Mouse (Mus musculus) myocyte (in vitro differentiated cells): ENCODE measurements around the gene Sf3a1.

Experiments
- CEBPB ChIP-seq: IDR thresholded peaks from 2 replicates; pipeline ENCODE4 v1.6.1; 2011; ENCODE audit warnings: mild to moderate bottlenecking, moderate library complexity; ENCODE audit not compliant: poor library complexity, insufficient read depth, severe bottlenecking
- E2F4 ChIP-seq: IDR thresholded peaks from one replicate; pipeline ENCODE4 v1.6.1; 2011; ENCODE audit warnings: mild to moderate bottlenecking, control low read depth, moderate library complexity; ENCODE audit not compliant: insufficient read depth
- MAX ChIP-seq: IDR thresholded peaks from one replicate; pipeline ENCODE4 v1.6.1; 2011; ENCODE audit warnings: low read depth, mild to moderate bottlenecking, control low read depth
- MYOD1 ChIP-seq, 3 experiments: IDR thresholded peaks; one replicate each; pipeline ENCODE4 v1.6.1; 2011; ENCODE audit warnings: control low read depth in 2 of 3, low read depth in 2 of 3, mild to moderate bottlenecking in 2 of 3, moderate library complexity in 1 of 3; ENCODE audit not compliant: insufficient read length in 2 of 3, control insufficient read depth in 1 of 3
- POLR2A ChIP-seq: IDR thresholded peaks from one replicate; pipeline ENCODE4 v1.6.1; 2011; ENCODE audit warnings: low read depth, mild to moderate bottlenecking, control low read depth, moderate library complexity; ENCODE audit not compliant: insufficient read length
- POLR2AphosphoS2 ChIP-seq: IDR thresholded peaks from one replicate; pipeline ENCODE4 v1.6.1; 2011; ENCODE audit warnings: low read depth, control low read depth; ENCODE audit not compliant: insufficient read length
- TCF12 ChIP-seq: IDR thresholded peaks from one replicate; pipeline ENCODE4 v1.6.1; 2011; ENCODE audit warnings: mild to moderate bottlenecking, control low read depth; ENCODE audit not compliant: poor library complexity, insufficient read depth, severe bottlenecking
- TCF3 ChIP-seq: IDR thresholded peaks from one replicate; pipeline ENCODE4 v1.6.1; 2011; ENCODE audit warnings: low read depth, control low read depth; ENCODE audit not compliant: insufficient read length
- USF1 ChIP-seq: IDR thresholded peaks from one replicate; pipeline ENCODE4 v1.6.1; 2011; ENCODE audit warnings: low read depth, mild to moderate bottlenecking, control low read depth, moderate library complexity

DNA sequence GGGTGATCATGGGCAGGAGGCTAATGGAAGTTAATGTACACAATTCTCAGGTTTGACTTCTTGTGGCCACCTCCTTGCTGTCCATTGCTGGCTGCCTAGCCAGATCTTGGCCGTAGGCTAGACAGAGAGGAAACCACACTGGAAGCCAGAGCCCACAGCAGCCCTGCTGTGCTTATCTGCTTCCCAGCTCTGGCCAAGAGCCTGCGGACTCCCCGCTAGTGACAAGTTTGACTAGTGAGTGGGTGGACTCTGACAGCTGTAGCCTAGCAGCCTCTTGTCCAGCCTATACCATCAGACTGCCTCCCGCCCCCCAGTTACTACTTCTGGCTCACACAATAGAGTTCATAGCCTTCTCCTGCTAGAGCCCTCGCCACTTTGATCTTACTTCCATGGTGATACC is 40.5 kb upstream of the Sf3a1 start:
- no peak for TF ChIP-seq MAX
- no peak for TF ChIP-seq POLR2A
- TF ChIP-seq POLR2AphosphoS2: no peak
- TF ChIP-seq TCF12: no peak
- peak in 2 of 3 experiments; percentile 71 to 84 for TF ChIP-seq MYOD1 (IDR thresholded peaks at IDR 0.05; ENCODE audit: control insufficient read depth in 1 of 3, insufficient read length in 2 of 3, low read depth in 2 of 3)
- no peak for TF ChIP-seq E2F4
- no peak for TF ChIP-seq USF1
- TF ChIP-seq CEBPB: no peak
- no peak for TF ChIP-seq TCF3
